Mouse (Mus musculus) stomach, postnatal 0 days (tissue): ENCODE measurements around the gene Cux1.

Experiments
- CTCF ChIP-seq: IDR thresholded peaks from 2 replicates; pipeline ENCODE4 v1.5.1; 2016; ENCODE audit warnings: antibody characterized with exemption, low read depth, mild to moderate bottlenecking, moderate library complexity
- EP300 ChIP-seq: optimal IDR thresholded peaks from 2 replicates; pipeline ENCODE3; 2016; ENCODE audit warnings: antibody characterized with exemption

DNA sequence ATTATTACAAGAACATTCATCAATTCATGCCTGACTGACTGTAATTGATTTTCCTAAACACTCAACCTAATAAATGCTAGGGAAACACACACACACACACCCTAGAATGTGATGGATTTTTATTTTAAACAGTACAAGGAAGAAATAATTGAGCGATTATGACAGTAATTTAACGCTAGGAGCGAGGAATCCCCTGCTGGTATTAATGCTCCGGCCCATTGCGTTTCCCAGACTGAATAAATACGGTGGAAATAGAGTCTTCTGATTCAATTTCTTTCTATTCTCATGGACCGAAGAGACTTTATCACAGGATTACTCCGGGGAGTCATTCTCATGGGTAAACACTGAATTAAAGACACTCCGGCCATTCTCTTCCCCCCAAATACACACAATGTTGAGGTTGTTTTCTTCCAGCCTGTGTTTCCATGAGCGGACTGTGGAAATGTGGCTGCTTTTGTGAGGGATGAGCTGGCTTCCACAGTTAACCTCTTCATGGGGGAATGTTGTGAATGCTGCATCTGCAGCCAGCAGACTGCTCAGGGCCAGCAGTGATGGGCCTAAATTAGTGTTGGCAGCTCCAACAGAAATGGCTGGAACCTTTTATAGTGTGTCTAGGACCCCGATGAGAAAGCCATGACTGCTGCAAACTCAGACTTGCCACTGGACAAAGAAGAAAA, 234.4 kb downstream of the Cux1 start:
- no peak for TF ChIP-seq CTCF
- TF ChIP-seq EP300 = no peak
